Mouse (Mus musculus): Measurements from ENCODE around the gene Heatr6.

GRCm38 (mm10) chr11:83796980-83797608 lies 43.6 kb downstream of the Heatr6 start:
- TF ChIP-seq CTCF (IDR thresholded peaks at IDR 0.05; ENCODE audit: borderline replicate concordance, insufficient read depth, low read depth, low read length) (no peak), POLR2A (IDR thresholded peaks at IDR 0.05; ENCODE audit: borderline replicate concordance, insufficient read depth, low read length) (no peak)
